ENCODE assay signal across 13 mouse cellular contexts in the genomic region with DNA sequence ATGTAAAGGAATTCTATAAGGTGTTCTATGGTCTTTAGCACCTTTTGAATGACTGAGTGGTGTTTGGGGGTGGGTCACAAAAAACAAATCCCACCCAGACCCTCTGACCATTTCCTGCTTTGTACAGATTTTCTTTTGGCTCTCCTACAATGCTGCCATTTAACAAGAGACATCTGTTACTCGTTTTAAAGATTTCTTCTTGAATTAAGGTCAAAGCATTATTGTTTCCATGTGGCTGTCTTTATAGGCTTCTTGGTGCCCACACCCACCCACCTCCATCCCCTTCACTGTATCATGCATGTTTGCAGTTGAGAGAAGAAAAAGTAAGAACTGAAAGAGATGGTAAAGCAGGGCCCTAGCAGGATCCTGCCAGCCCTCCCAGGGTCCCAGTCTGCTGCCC.
"Had no signal": no experiment of that assay in that cellular context is flagged by ENCODE, and none has a peak within 500 bp of the region (broad histone marks: within the 10 kb centered on the region; RNA-seq: fewer than 3 reads in every experiment).

No protein-coding gene starts in this region.

- H3K27me3 ChIP-seq: liver, embryonic 12.5 days; neural tube, embryonic 13.5 days had no signal

- ATAC-seq: liver, embryonic 12.5 days had no signal

- H3K4me2 ChIP-seq: liver, embryonic 12.5 days; lung, embryonic 14.5 days; neural tube, embryonic 13.5 days had no signal

- DNase-seq: kidney, postnatal 10 days; kidney, postnatal 4 days; left cerebral cortex, postnatal 4 days; lung, embryonic 14.5 days; lung, postnatal 10 days; lung, postnatal 4 days; midbrain, embryonic 14.5 days; retina, postnatal 1 day; thymus, postnatal 4 days had no signal

- H3K9ac ChIP-seq: liver, embryonic 12.5 days; lung, embryonic 14.5 days; neural tube, embryonic 13.5 days had no signal

- H3K27ac ChIP-seq: layer of hippocampus, adult 2 months; liver, embryonic 12.5 days; midbrain, embryonic 10.5 days; neural tube, embryonic 13.5 days had no signal

- H3K9me3 ChIP-seq: liver, embryonic 12.5 days; midbrain, embryonic 10.5 days; neural tube, embryonic 13.5 days had no signal

- H3K4me1 ChIP-seq: liver, embryonic 12.5 days; midbrain, embryonic 10.5 days; neural tube, embryonic 13.5 days had no signal

- H3K4me3 ChIP-seq: layer of hippocampus, adult 2 months; liver, embryonic 12.5 days; midbrain, embryonic 10.5 days; neural tube, embryonic 13.5 days had no signal
